Mouse (Mus musculus): ENCODE measurements at regions not wholly inside any gene's neighbourhood (a gene's known extent, or its start where the extent isn't known, plus 50 kb on each side); places are given as distances from the start of the nearest gene placed in this dataset.

GRCm38 (mm10) chr14:120636726-120637400, 158.6 kb downstream of the Rap2a start:
- Histone ChIP-seq H3K9me3 (ENCODE audit: control insufficient read depth, low read length) (no peaks in the 10 kb centered on the region), H3K36me3 (ENCODE audit: control insufficient read depth, insufficient read depth, low read length) (no peaks in the 10 kb centered on the region), H3K9ac (ENCODE audit: low read length) (no peak overlapping the region), H3K4me1 (replicated peaks; ENCODE audit: control insufficient read depth, insufficient read depth, low read length) (no peaks in the 10 kb centered on the region), H3K4me3 (ENCODE audit: low read depth, low read length) (no peak overlapping the region), H3K27me3 (ENCODE audit: control insufficient read depth, insufficient read depth, low read length) (no peaks in the 10 kb centered on the region), H3K27ac (ENCODE audit: low read depth, low read length) (no peak overlapping the region), H3K4me2 (ENCODE audit: low read depth, low read length, severe bottlenecking) (no peak overlapping the region)
- WGBS: 93% methylated on average over 6 of the region's 6 CpGs
- ATAC-seq (replicated peaks; ENCODE audit: low FRiP score) (no peak), DNase-seq (ENCODE audit: low spot score) (no peak)

GRCm38 (mm10) chr14:120637486-120638125, 159.4 kb downstream of the Rap2a start:
- DNase-seq (ENCODE audit: low spot score): no peak
- no peak overlapping the region for H3K4me3 ChIP-seq (ENCODE audit: low read depth, low read length)
- 82% methylated on average over 13 of the region's 13 CpGs for WGBS

GRCm38 (mm10) chr14:120642591-120642990, 164.3 kb downstream of the Rap2a start:
- no peak overlapping the region for H3K27ac ChIP-seq (ENCODE audit: low read depth, low read length)
- 90% methylated on average over 5 of the region's 5 CpGs for WGBS

More at GRCm38 (mm10) chr14:120637486-120638125, 159.4 kb downstream of the Rap2a start:
- Histone ChIP-seq H3K36me3 (ENCODE audit: control insufficient read depth, insufficient read depth, low read length) (no peaks in the 10 kb centered on the region), H3K27me3 (ENCODE audit: control insufficient read depth, insufficient read depth, low read length) (no peaks in the 10 kb centered on the region), H3K4me1 (replicated peaks; ENCODE audit: control insufficient read depth, insufficient read depth, low read length) (no peaks in the 10 kb centered on the region), H3K27ac (ENCODE audit: low read depth, low read length) (no peak overlapping the region), H3K9ac (ENCODE audit: low read length) (no peak overlapping the region), H3K9me3 (ENCODE audit: control insufficient read depth, low read length) (no peaks in the 10 kb centered on the region), H3K4me2 (ENCODE audit: low read depth, low read length, severe bottlenecking) (no peak overlapping the region)
- no peak for ATAC-seq (replicated peaks; ENCODE audit: low FRiP score)

GRCm38 (mm10) chr14:120652034-120652433, 173.8 kb downstream of the Rap2a start:
- 88% methylated on average over 7 of the region's 7 CpGs for WGBS
- Histone ChIP-seq H3K27me3 (ENCODE audit: control insufficient read depth, insufficient read depth, low read length) (no peaks in the 10 kb centered on the region), H3K4me1 (replicated peaks; ENCODE audit: control insufficient read depth, insufficient read depth, low read length) (no peaks in the 10 kb centered on the region), H3K9ac (ENCODE audit: low read length) (no peak overlapping the region), H3K4me2 (ENCODE audit: low read depth, low read length, severe bottlenecking) (no peak overlapping the region), H3K36me3 (ENCODE audit: control insufficient read depth, insufficient read depth, low read length) (no peaks in the 10 kb centered on the region), H3K27ac (ENCODE audit: low read depth, low read length) (no peak overlapping the region), H3K4me3 (ENCODE audit: low read depth, low read length) (no peak overlapping the region), H3K9me3 (ENCODE audit: control insufficient read depth, low read length) (no peaks in the 10 kb centered on the region)
- no peak for DNase-seq (ENCODE audit: low spot score)
- no peak for ATAC-seq (replicated peaks; ENCODE audit: low FRiP score)

More at GRCm38 (mm10) chr14:120642591-120642990, 164.3 kb downstream of the Rap2a start:
- no peaks in the 10 kb centered on the region for H3K9me3 ChIP-seq (ENCODE audit: control insufficient read depth, low read length)
- H3K9ac ChIP-seq (ENCODE audit: low read length): no peak overlapping the region
- DNase-seq (ENCODE audit: low spot score) (no peak), ATAC-seq (replicated peaks; ENCODE audit: low FRiP score) (no peak)
- H3K4me3 ChIP-seq (ENCODE audit: low read depth, low read length): no peak overlapping the region
- no peaks in the 10 kb centered on the region for H3K4me1 ChIP-seq (replicated peaks; ENCODE audit: control insufficient read depth, insufficient read depth, low read length)
- H3K36me3 ChIP-seq (ENCODE audit: control insufficient read depth, insufficient read depth, low read length): no peaks in the 10 kb centered on the region
- no peaks in the 10 kb centered on the region for H3K27me3 ChIP-seq (ENCODE audit: control insufficient read depth, insufficient read depth, low read length)
- H3K4me2 ChIP-seq (ENCODE audit: low read depth, low read length, severe bottlenecking): no peak overlapping the region

- ATAC-seq (replicated peaks; ENCODE audit: low FRiP score): no peak
- WGBS: 77% methylated on average over 6 of the region's 6 CpGs
- no peaks in the 10 kb centered on the region for H3K9me3 ChIP-seq (ENCODE audit: control insufficient read depth, low read length)
- H3K36me3 ChIP-seq (ENCODE audit: control insufficient read depth, insufficient read depth, low read length): no peaks in the 10 kb centered on the region
- H3K4me1 ChIP-seq (replicated peaks; ENCODE audit: control insufficient read depth, insufficient read depth, low read length): no peaks in the 10 kb centered on the region
- no peak for DNase-seq (ENCODE audit: low spot score)
- no peak overlapping the region for H3K4me3 ChIP-seq (ENCODE audit: low read depth, low read length)
- H3K27me3 ChIP-seq (ENCODE audit: control insufficient read depth, insufficient read depth, low read length): no peaks in the 10 kb centered on the region
- H3K9ac ChIP-seq (ENCODE audit: low read length): no peak overlapping the region
- H3K27ac ChIP-seq (ENCODE audit: low read depth, low read length): no peak overlapping the region
- no peak overlapping the region for H3K4me2 ChIP-seq (ENCODE audit: low read depth, low read length, severe bottlenecking)
These were observed 182.1 kb downstream of the Rap2a start for GRCm38 (mm10) chr14:120660321-120660781.

- no peak overlapping the region for H3K9ac ChIP-seq (ENCODE audit: low read length)
- no peak overlapping the region for H3K4me3 ChIP-seq (ENCODE audit: low read depth, low read length)
- H3K9me3 ChIP-seq (ENCODE audit: control insufficient read depth, low read length): no peaks in the 10 kb centered on the region
- no peaks in the 10 kb centered on the region for H3K36me3 ChIP-seq (ENCODE audit: control insufficient read depth, insufficient read depth, low read length)
- H3K4me2 ChIP-seq (ENCODE audit: low read depth, low read length, severe bottlenecking): no peak overlapping the region
- H3K27ac ChIP-seq (ENCODE audit: low read depth, low read length): no peak overlapping the region
- no peak for DNase-seq (ENCODE audit: low spot score)
- ATAC-seq (replicated peaks; ENCODE audit: low FRiP score): no peak
- WGBS: 78% methylated on average over 5 of the region's 5 CpGs
- H3K4me1 ChIP-seq (replicated peaks; ENCODE audit: control insufficient read depth, insufficient read depth, low read length): no peaks in the 10 kb centered on the region
- H3K27me3 ChIP-seq (ENCODE audit: control insufficient read depth, insufficient read depth, low read length): no peaks in the 10 kb centered on the region
These were observed 182.9 kb downstream of the Rap2a start for GRCm38 (mm10) chr14:120661111-120661510.

GRCm38 (mm10) chr14:120669665-120670064, 191.4 kb downstream of the Rap2a start:
- no peak for DNase-seq (ENCODE audit: low spot score)
- no peak overlapping the region for H3K27ac ChIP-seq (ENCODE audit: low read depth, low read length)
- 84% methylated on average over 5 of the region's 5 CpGs for WGBS
- H3K4me2 ChIP-seq (ENCODE audit: low read depth, low read length, severe bottlenecking): no peak overlapping the region
- H3K4me3 ChIP-seq (ENCODE audit: low read depth, low read length): no peak overlapping the region
- no peaks in the 10 kb centered on the region for H3K4me1 ChIP-seq (replicated peaks; ENCODE audit: control insufficient read depth, insufficient read depth, low read length)
- no peaks in the 10 kb centered on the region for H3K27me3 ChIP-seq (ENCODE audit: control insufficient read depth, insufficient read depth, low read length)
- no peak for ATAC-seq (replicated peaks; ENCODE audit: low FRiP score)
- no peaks in the 10 kb centered on the region for H3K36me3 ChIP-seq (ENCODE audit: control insufficient read depth, insufficient read depth, low read length)
- H3K9me3 ChIP-seq (ENCODE audit: control insufficient read depth, low read length): no peaks in the 10 kb centered on the region
- H3K9ac ChIP-seq (ENCODE audit: low read length): no peak overlapping the region

- Histone ChIP-seq H3K27ac (ENCODE audit: low read depth, low read length) (no peak overlapping the region), H3K9me3 (ENCODE audit: control insufficient read depth, low read length) (no peaks in the 10 kb centered on the region), H3K4me1 (replicated peaks; ENCODE audit: control insufficient read depth, insufficient read depth, low read length) (no peaks in the 10 kb centered on the region), H3K4me3 (ENCODE audit: low read depth, low read length) (no peak overlapping the region), H3K36me3 (ENCODE audit: control insufficient read depth, insufficient read depth, low read length) (no peaks in the 10 kb centered on the region), H3K9ac (ENCODE audit: low read length) (no peak overlapping the region), H3K27me3 (ENCODE audit: control insufficient read depth, insufficient read depth, low read length) (no peaks in the 10 kb centered on the region), H3K4me2 (ENCODE audit: low read depth, low read length, severe bottlenecking) (no peak overlapping the region)
- DNase-seq (ENCODE audit: low spot score): no peak
- ATAC-seq (replicated peaks; ENCODE audit: low FRiP score): no peak
- 87% methylated on average over 2 of the region's 2 CpGs for WGBS
These were observed 197.5 kb downstream of the Rap2a start for GRCm38 (mm10) chr14:120675752-120676151.

GRCm38 (mm10) chr14:120678533-120678932, 200.3 kb downstream of the Rap2a start:
- whole genome bisulfite sequencing: 91% methylated on average over 9 of the region's 9 CpGs
- no peak overlapping the region for H3K27ac ChIP-seq (ENCODE audit: low read depth, low read length)
- H3K36me3 ChIP-seq (ENCODE audit: control insufficient read depth, insufficient read depth, low read length): no peaks in the 10 kb centered on the region
- no peaks in the 10 kb centered on the region for H3K9me3 ChIP-seq (ENCODE audit: control insufficient read depth, low read length)
- H3K4me1 ChIP-seq (replicated peaks; ENCODE audit: control insufficient read depth, insufficient read depth, low read length): no peaks in the 10 kb centered on the region
- DNase-seq (ENCODE audit: low spot score) (no peak), ATAC-seq (replicated peaks; ENCODE audit: low FRiP score) (no peak)
- H3K4me3 ChIP-seq (ENCODE audit: low read depth, low read length): no peak overlapping the region
- no peak overlapping the region for H3K4me2 ChIP-seq (ENCODE audit: low read depth, low read length, severe bottlenecking)
- H3K9ac ChIP-seq (ENCODE audit: low read length): no peak overlapping the region
- no peaks in the 10 kb centered on the region for H3K27me3 ChIP-seq (ENCODE audit: control insufficient read depth, insufficient read depth, low read length)
